Mouse (Mus musculus): ENCODE results near the gene Rsph9. TPM values are rescaled to one million over a fixed set of nuclear protein-coding genes. Genes with fewer than 3 reads are reported as not detected.
A peak's percentile ranks its signal among the peaks of the same experiment; 100 is the strongest.

Rsph9 gene
- polyA plus RNA-seq, 1 experiment = not detected

- H3K27me3 ChIP-seq (ENCODE audit: control insufficient read depth) = no peaks in the 10 kb centered on the region
- peaks cover 87% of the 10 kb centered on the region for H3K36me3 ChIP-seq (ENCODE audit: control insufficient read depth)
- peaks cover 57% of the 10 kb centered on the region for H3K4me1 ChIP-seq (ENCODE audit: control insufficient read depth)
- H3K9me3 ChIP-seq (ENCODE audit: control insufficient read depth, low read length) = no peaks in the 10 kb centered on the region
- H3K4me3 ChIP-seq (replicated peaks) = no peak overlapping the region
- no peak for TF ChIP-seq GATA1 (IDR thresholded peaks at IDR 0.05; ENCODE audit: low read length)
- no peak for TF ChIP-seq TAL1 (IDR thresholded peaks at IDR 0.05; ENCODE audit: low read length)
Observed at GRCm38 (mm10) chr17:46164791-46165190, 20.8 kb upstream of the Rsph9 start.

GRCm38 (mm10) chr17:46164301-46164700 is 20.3 kb upstream of the Rsph9 start:
- H3K9me3 ChIP-seq (ENCODE audit: control insufficient read depth, low read length) = no peaks in the 10 kb centered on the region
- H3K36me3 ChIP-seq (ENCODE audit: control insufficient read depth) = peaks cover 82% of the 10 kb centered on the region
- no peaks in the 10 kb centered on the region for H3K27me3 ChIP-seq (ENCODE audit: control insufficient read depth)
- H3K4me3 ChIP-seq (replicated peaks) = no peak overlapping the region
- TF ChIP-seq TAL1 (IDR thresholded peaks at IDR 0.05; ENCODE audit: low read length) (no peak), GATA1 (IDR thresholded peaks at IDR 0.05; ENCODE audit: low read length) (no peak)
- peaks cover 62% of the 10 kb centered on the region for H3K4me1 ChIP-seq (ENCODE audit: control insufficient read depth)

- Histone ChIP-seq H3K36me3 (ENCODE audit: control insufficient read depth) (peaks cover 69% of the 10 kb centered on the region), H3K4me1 (ENCODE audit: control insufficient read depth) (peaks cover 63% of the 10 kb centered on the region), H3K4me3 (replicated peaks) (peak overlapping the region; percentile 80), H3K27me3 (ENCODE audit: control insufficient read depth) (no peaks in the 10 kb centered on the region), H3K9me3 (ENCODE audit: control insufficient read depth, low read length) (no peaks in the 10 kb centered on the region)
- no peak for TF ChIP-seq GATA1 (IDR thresholded peaks at IDR 0.05; ENCODE audit: low read length)
- no peak for TF ChIP-seq TAL1 (IDR thresholded peaks at IDR 0.05; ENCODE audit: low read length)
Observed at GRCm38 (mm10) chr17:46162951-46163421, 19.0 kb upstream of the Rsph9 start.

- Histone ChIP-seq H3K36me3 (ENCODE audit: control insufficient read depth) (peaks cover 65% of the 10 kb centered on the region), H3K4me3 (replicated peaks) (peak overlapping the region; percentile 80), H3K4me1 (ENCODE audit: control insufficient read depth) (peaks cover 63% of the 10 kb centered on the region), H3K9me3 (ENCODE audit: control insufficient read depth, low read length) (no peaks in the 10 kb centered on the region), H3K27me3 (ENCODE audit: control insufficient read depth) (no peaks in the 10 kb centered on the region)
- TF ChIP-seq TAL1 (IDR thresholded peaks at IDR 0.05; ENCODE audit: low read length) (no peak), GATA1 (IDR thresholded peaks at IDR 0.05; ENCODE audit: low read length) (no peak)
Observed at GRCm38 (mm10) chr17:46162551-46162950, 18.5 kb upstream of the Rsph9 start.

GRCm38 (mm10) chr17:46161710-46162109 is 17.7 kb upstream of the Rsph9 start:
- no peaks in the 10 kb centered on the region for H3K27me3 ChIP-seq (ENCODE audit: control insufficient read depth)
- H3K9me3 ChIP-seq (ENCODE audit: control insufficient read depth, low read length) = peaks cover 4% of the 10 kb centered on the region
- no peak for TF ChIP-seq TAL1 (IDR thresholded peaks at IDR 0.05; ENCODE audit: low read length)
- no peak for TF ChIP-seq GATA1 (IDR thresholded peaks at IDR 0.05; ENCODE audit: low read length)
- peaks cover 68% of the 10 kb centered on the region for H3K4me1 ChIP-seq (ENCODE audit: control insufficient read depth)
- peak overlapping the region; percentile 80 for H3K4me3 ChIP-seq (replicated peaks)
- peaks cover 64% of the 10 kb centered on the region for H3K36me3 ChIP-seq (ENCODE audit: control insufficient read depth)

- Histone ChIP-seq H3K4me1 (ENCODE audit: control insufficient read depth) (peaks cover 73% of the 10 kb centered on the region), H3K36me3 (ENCODE audit: control insufficient read depth) (peaks cover 64% of the 10 kb centered on the region), H3K4me3 (replicated peaks) (peak overlapping the region; percentile 80), H3K9me3 (ENCODE audit: control insufficient read depth, low read length) (peaks cover 7% of the 10 kb centered on the region), H3K27me3 (ENCODE audit: control insufficient read depth) (no peaks in the 10 kb centered on the region)
- TF ChIP-seq TAL1 (IDR thresholded peaks at IDR 0.05; ENCODE audit: low read length) = no peak
- no peak for TF ChIP-seq GATA1 (IDR thresholded peaks at IDR 0.05; ENCODE audit: low read length)
Observed at GRCm38 (mm10) chr17:46161179-46161578, 17.2 kb upstream of the Rsph9 start.

- TF ChIP-seq GATA1 (IDR thresholded peaks at IDR 0.05; ENCODE audit: low read length) (no peak), TAL1 (IDR thresholded peaks at IDR 0.05; ENCODE audit: low read length) (no peak)
- Histone ChIP-seq H3K36me3 (ENCODE audit: control insufficient read depth) (peaks cover 61% of the 10 kb centered on the region), H3K4me3 (replicated peaks) (peak within 1 kb of the TSS; percentile 80), H3K4me1 (ENCODE audit: control insufficient read depth) (peaks cover 78% of the 10 kb centered on the region), H3K9me3 (ENCODE audit: control insufficient read depth, low read length) (peaks cover 7% of the 10 kb centered on the region), H3K27me3 (ENCODE audit: control insufficient read depth) (no peaks in the 10 kb centered on the region)
Observed at GRCm38 (mm10) chr17:46160686-46161085, 16.7 kb upstream of the Rsph9 start, which contains the start of gene Gtpbp2. TSS of gene Gtpbp2 (plus strand) at chr17:46161032.

GRCm38 (mm10) chr17:46160090-46160662 is 16.2 kb upstream of the Rsph9 start:
- Histone ChIP-seq H3K9me3 (ENCODE audit: control insufficient read depth, low read length) (peaks cover 7% of the 10 kb centered on the region), H3K36me3 (ENCODE audit: control insufficient read depth) (peaks cover 58% of the 10 kb centered on the region), H3K4me1 (ENCODE audit: control insufficient read depth) (peaks cover 80% of the 10 kb centered on the region), H3K4me3 (replicated peaks) (peak overlapping the region; percentile 80), H3K27me3 (ENCODE audit: control insufficient read depth) (no peaks in the 10 kb centered on the region)
- TF ChIP-seq GATA1 (IDR thresholded peaks at IDR 0.05; ENCODE audit: low read length) = no peak

- TF ChIP-seq GATA1 (IDR thresholded peaks at IDR 0.05; ENCODE audit: low read length) (peak; percentile 79), TAL1 (IDR thresholded peaks at IDR 0.05; ENCODE audit: low read length) (peak; percentile 90)
- H3K4me1 ChIP-seq (ENCODE audit: control insufficient read depth) = peaks cover 79% of the 10 kb centered on the region
- H3K36me3 ChIP-seq (ENCODE audit: control insufficient read depth) = peaks cover 48% of the 10 kb centered on the region
- H3K4me3 ChIP-seq (replicated peaks) = peak overlapping the region; percentile 80
- H3K9me3 ChIP-seq (ENCODE audit: control insufficient read depth, low read length) = peaks cover 7% of the 10 kb centered on the region
- H3K27me3 ChIP-seq (ENCODE audit: control insufficient read depth) = no peaks in the 10 kb centered on the region
Observed at GRCm38 (mm10) chr17:46159236-46159635, 15.2 kb upstream of the Rsph9 start.
